ENCODE assay signal across 15 mouse cellular contexts in genomic region chr5:143943231-143944125, GRCm38 (mm10). TPM values are rescaled to one million over a fixed set of nuclear protein-coding genes. Genes with fewer than 3 reads are reported as not detected.
DNase-seq lines count a peak whose midpoint lies in the region; ATAC-seq and TF ChIP-seq lines count a peak whose summit lies in the region.
"Had no signal": no experiment of that assay in that cellular context is flagged by ENCODE, and none has a peak within 500 bp of the region (broad histone marks: within the 10 kb centered on the region; RNA-seq: fewer than 3 reads in every experiment).

No protein-coding gene starts in this region.

- no peak for TF ChIP-seq CTCF in left cerebral cortex, adult 2 months (IDR thresholded peaks at IDR 0.05)

- peak; percentile 33 to 57 for DNase-seq in frontal cortex, postnatal 25 days (ENCODE audit: low spot score in 2 of 2)
- peak; percentile 55 to 72 for DNase-seq in left cerebral cortex, adult 2 months (ENCODE audit: extremely low spot score in 1 of 2, low spot score in 2 of 2)
- peak; percentile 80 to 89 for DNase-seq in right cerebral cortex, postnatal 36 days (ENCODE audit: low spot score in 2 of 2)
- DNase-seq in lung, postnatal 25 days (ENCODE audit: low spot score): no peak
- no peak for DNase-seq in thymus, postnatal 14 days
- DNase-seq in kidney, adult 8-10 months: no peak
- DNase-seq: B cell, adult 2 months; kidney, postnatal 14 days had no signal

- no peaks in the 10 kb centered on the region for H3K36me3 ChIP-seq in forebrain, embryonic 15.5 days
- H3K36me3 ChIP-seq in forebrain, embryonic 12.5 days (replicated peaks): no peaks in the 10 kb centered on the region
- H3K36me3 ChIP-seq: heart, embryonic 13.5 days; liver, embryonic 12.5 days had no signal

- no peak overlapping the region for H3K4me3 ChIP-seq in forebrain, embryonic 15.5 days
- no peak overlapping the region for H3K4me3 ChIP-seq in forebrain, embryonic 12.5 days (replicated peaks)
- no peak overlapping the region for H3K4me3 ChIP-seq in left cerebral cortex, adult 2 months
- H3K4me3 ChIP-seq: heart, embryonic 13.5 days; liver, embryonic 12.5 days had no signal

- intact Hi-C loops in left cerebral cortex, adult 2 months (cut with DNase I): loop anchor here (1.0 to 5.0 kb wide), 2 partner anchors 139 to 253 kb away; no protein-coding TSS in a partner anchor

- H3K4me2 ChIP-seq in forebrain, embryonic 15.5 days (replicated peaks): 0 out of 2 replicates have a peak overlapping the region, but pooled peaks have one; percentile 6
- H3K4me2 ChIP-seq in forebrain, embryonic 12.5 days: no peak overlapping the region
- H3K4me2 ChIP-seq: heart, embryonic 13.5 days; hindbrain, embryonic 14.5 days; liver, embryonic 12.5 days had no signal

- H3K9me3 ChIP-seq in forebrain, embryonic 15.5 days: no peaks in the 10 kb centered on the region
- no peaks in the 10 kb centered on the region for H3K9me3 ChIP-seq in forebrain, embryonic 12.5 days
- H3K9me3 ChIP-seq: heart, embryonic 13.5 days; liver, embryonic 12.5 days had no signal

- 82% methylated on average over 14 of the region's 14 CpGs for WGBS in forebrain, embryonic 15.5 days
- WGBS in forebrain, embryonic 12.5 days: 88% methylated on average over 14 of the region's 14 CpGs

- peak; percentile 70; the same call in 1 of the 2 replicates for ATAC-seq in forebrain, embryonic 15.5 days (replicated peaks)
- no peak for ATAC-seq in forebrain, embryonic 12.5 days (ENCODE audit: low FRiP score)
- ATAC-seq: activated CD4-positive, CD25-positive, alpha-beta regulatory T cell, adult 4 months; liver, embryonic 12.5 days had no signal

- H3K27me3 ChIP-seq in forebrain, embryonic 15.5 days: no peaks in the 10 kb centered on the region
- no peaks in the 10 kb centered on the region for H3K27me3 ChIP-seq in forebrain, embryonic 12.5 days
- H3K27me3 ChIP-seq: heart, embryonic 13.5 days; liver, embryonic 12.5 days had no signal

- peak overlapping the region; percentile 89 for H3K27ac ChIP-seq in forebrain, embryonic 15.5 days (replicated peaks)
- H3K27ac ChIP-seq in forebrain, embryonic 12.5 days: no peak overlapping the region
- peak overlapping the region; percentile 89 for H3K27ac ChIP-seq in left cerebral cortex, adult 2 months
- H3K27ac ChIP-seq: heart, embryonic 13.5 days; hindbrain, embryonic 14.5 days; liver, embryonic 12.5 days; macrophage had no signal

- H3K9ac ChIP-seq in forebrain, embryonic 15.5 days (replicated peaks): no peak overlapping the region
- no peak overlapping the region for H3K9ac ChIP-seq in forebrain, embryonic 12.5 days
- H3K9ac ChIP-seq: heart, embryonic 13.5 days; hindbrain, embryonic 14.5 days; liver, embryonic 12.5 days had no signal

- H3K4me1 ChIP-seq in forebrain, embryonic 15.5 days: no peaks in the 10 kb centered on the region; the same call in 1 of the 2 replicates
- H3K4me1 ChIP-seq in forebrain, embryonic 12.5 days: no peaks in the 10 kb centered on the region
- H3K4me1 ChIP-seq: liver, embryonic 12.5 days had no signal

RNA-seq across cellular contexts. Expression of gene Rsph10b, which starts 10.6 kb away (rescaled TPM):
- 1.9 and 2.1 TPM in 2 replicates for polyA plus RNA-seq in forebrain, embryonic 15.5 days (2015; fragmentation: Nextera tagmentation; extraction: Ambion mirVana)
- polyA plus RNA-seq in forebrain, embryonic 12.5 days (2016; fragmentation: Nextera tagmentation; extraction: Ambion mirVana): 2.2 and 3.4 TPM in 2 replicates
- 1 to 10 TPM; 4.0 to 6.0 TPM for total RNA-seq in left cerebral cortex, adult 2 months (2021)
- polyA plus RNA-seq: activated CD4-positive, CD25-positive, alpha-beta regulatory T cell, adult 4 months; macrophage had no signal

RNA-seq across cellular contexts. Expression of gene Gm42421, which starts 15.5 kb away (rescaled TPM):
- 1.5 and 2.2 TPM in 2 replicates for polyA plus RNA-seq in forebrain, embryonic 15.5 days (2015; fragmentation: Nextera tagmentation; extraction: Ambion mirVana)
- 0.87 and 1.9 TPM in 2 replicates for polyA plus RNA-seq in forebrain, embryonic 12.5 days (2016; fragmentation: Nextera tagmentation; extraction: Ambion mirVana)
- 1 to 10 TPM in 1 of 2 experiments, not detected in 1; 2.9 TPM for total RNA-seq in left cerebral cortex, adult 2 months (2021)

RNA-seq across cellular contexts. Expression of gene Pms2, which starts 33.7 kb away (rescaled TPM):
- 30.2 and 30.7 TPM in 2 replicates for polyA plus RNA-seq in forebrain, embryonic 15.5 days (2015; fragmentation: Nextera tagmentation; extraction: Ambion mirVana)
- 35.2 and 38.5 TPM in 2 replicates for polyA plus RNA-seq in forebrain, embryonic 12.5 days (2016; fragmentation: Nextera tagmentation; extraction: Ambion mirVana)
- 10 to 100 TPM; 17.0 to 19.2 TPM for total RNA-seq in left cerebral cortex, adult 2 months (2021)

RNA-seq across cellular contexts. Expression of gene Aimp2, which starts 33.8 kb away (rescaled TPM):
- polyA plus RNA-seq in forebrain, embryonic 15.5 days (2015; fragmentation: Nextera tagmentation; extraction: Ambion mirVana): 86.5 and 92.8 TPM in 2 replicates
- polyA plus RNA-seq in forebrain, embryonic 12.5 days (2016; fragmentation: Nextera tagmentation; extraction: Ambion mirVana): 85.0 and 88.6 TPM in 2 replicates
- 10 to 100 TPM; 30.0 to 32.6 TPM for total RNA-seq in left cerebral cortex, adult 2 months (2021)

RNA-seq across cellular contexts. Expression of gene Ankrd61, which starts 46.0 kb away (rescaled TPM):
- 0.50 and 0.55 TPM in 2 replicates for polyA plus RNA-seq in forebrain, embryonic 15.5 days (2015; fragmentation: Nextera tagmentation; extraction: Ambion mirVana)
- 0.46 and 0.66 TPM in 2 replicates for polyA plus RNA-seq in forebrain, embryonic 12.5 days (2016; fragmentation: Nextera tagmentation; extraction: Ambion mirVana)
- total RNA-seq in left cerebral cortex, adult 2 months (2021): not detected
- polyA plus RNA-seq: macrophage had no signal

Comparison
In these comparisons a context has a peak if more than half of its experiments do, and no peak if none do; other contexts are left out.
1. DNase-seq: peak in frontal cortex, postnatal 25 days (2 of 2), left cerebral cortex, adult 2 months (2 of 2) and right cerebral cortex, postnatal 36 days (2 of 2); none in lung, postnatal 25 days (single experiment), thymus, postnatal 14 days (single experiment) and kidney, adult 8-10 months (0 of 2).